Mouse (Mus musculus) cortical plate, adult 2 months (tissue): ENCODE measurements around the gene 4930502E18Rik.
"Not testable (repeated sequence)": the region's sequence is repeated elsewhere in the genome, so short reads cannot be mapped to it uniquely, and the experiment has no call there.

Experiments
- CTCF ChIP-seq: fragments of 200-500 bp; IDR thresholded peaks from 2 replicates; pipeline ENCODE4 v1.5.1; 2011; ENCODE audit warnings: mild to moderate bottlenecking, control low read depth, low read length; ENCODE audit not compliant: insufficient read depth; ENCODE audit errors: extremely low read depth
- POLR2A ChIP-seq: fragments of 200-500 bp; IDR thresholded peaks from 2 replicates; pipeline ENCODE4 v1.6.1; 2011; ENCODE audit warnings: mild to moderate bottlenecking, low read length, control low read depth; ENCODE audit not compliant: insufficient read depth; ENCODE audit errors: extremely low read depth

GRCm38 (mm10) chrX:53684676-53685075, 40.0 kb upstream of the 4930502E18Rik start:
- not testable (repeated sequence) for TF ChIP-seq CTCF, POLR2A
